Mouse (Mus musculus): Measurements from ENCODE around the gene Hist2h3b. TPM values are rescaled to one million over a fixed set of nuclear protein-coding genes. Genes with fewer than 3 reads are reported as not detected.

Hist2h3b gene
- total RNA-seq (2021), result 10 to 100 TPM; 36.6 to 38.6 TPM

- peak; percentile 82 to 83 for DNase-seq
- intact Hi-C loops (cut with DNase I), result no loop called here
Observed at GRCm38 (mm10) chr3:96268051-96268775, at the start of gene Hist2h3b. Gene Hist2h3b (plus strand): TSS chr3:96268654.

GRCm38 (mm10) chr3:96219191-96219641 lies 49.2 kb upstream of the Hist2h3b start:
- intact Hi-C loops (cut with DNase I), result loop anchor here (2.0 to 5.0 kb wide), 2 partner anchors 46 to 152 kb away; partner anchors contain the start of gene Sf3b4

GRCm38 (mm10) chr3:96219661-96220130 lies 48.8 kb upstream of the Hist2h3b start, which contains the start of the genes Bola1 and Hist2h2ab:
Gene Bola1 (minus strand): TSS chr3:96219709.
Gene Hist2h2ab (plus strand): TSS chr3:96219865.
- DNase-seq, result peak; percentile 72 to 88
- intact Hi-C loops (cut with DNase I), result loop anchor here (2.0 to 5.0 kb wide), 4 partner anchors 17 to 152 kb away; partner anchors contain the start of genes Hist2h4 and Sf3b4

More at GRCm38 (mm10) chr3:96219191-96219641, 49.2 kb upstream of the Hist2h3b start:
- DNase-seq, result peak; percentile 37 to 50

DNA sequence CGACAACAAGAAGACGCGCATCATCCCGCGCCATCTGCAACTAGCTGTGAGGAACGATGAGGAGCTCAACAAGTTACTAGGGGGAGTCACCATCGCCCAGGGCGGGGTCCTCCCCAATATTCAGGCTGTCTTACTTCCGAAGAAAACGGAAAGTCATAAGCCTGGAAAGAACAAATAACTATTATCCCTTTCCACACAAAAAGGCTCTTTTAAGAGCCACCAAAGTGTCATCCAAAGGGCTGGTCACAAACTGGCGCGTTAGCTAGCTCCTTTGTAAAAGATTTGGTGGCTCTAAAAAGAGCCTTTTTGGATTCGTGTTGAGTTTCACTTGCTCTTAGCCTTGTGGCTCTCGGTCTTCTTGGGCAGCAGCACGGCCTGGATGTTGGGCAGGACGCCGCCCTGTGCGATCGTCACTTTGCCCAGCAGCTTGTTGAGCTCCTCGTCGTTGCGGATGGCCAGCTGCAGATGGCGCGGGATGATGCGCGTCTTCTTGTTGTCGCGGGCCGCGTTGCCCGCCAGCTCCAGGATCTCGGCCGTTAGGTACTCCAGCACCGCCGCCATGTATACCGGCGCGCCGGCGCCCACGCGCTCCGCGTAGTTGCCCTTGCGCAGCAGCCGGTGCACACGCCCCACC lies 48.2 kb upstream of the Hist2h3b start:
- intact Hi-C loops (cut with DNase I), result loop anchor here (2.0 kb wide), 2 partner anchors 17 to 43 kb away; partner anchors contain the start of gene Hist2h4
- peak; percentile 42 to 87 for DNase-seq

DNA sequence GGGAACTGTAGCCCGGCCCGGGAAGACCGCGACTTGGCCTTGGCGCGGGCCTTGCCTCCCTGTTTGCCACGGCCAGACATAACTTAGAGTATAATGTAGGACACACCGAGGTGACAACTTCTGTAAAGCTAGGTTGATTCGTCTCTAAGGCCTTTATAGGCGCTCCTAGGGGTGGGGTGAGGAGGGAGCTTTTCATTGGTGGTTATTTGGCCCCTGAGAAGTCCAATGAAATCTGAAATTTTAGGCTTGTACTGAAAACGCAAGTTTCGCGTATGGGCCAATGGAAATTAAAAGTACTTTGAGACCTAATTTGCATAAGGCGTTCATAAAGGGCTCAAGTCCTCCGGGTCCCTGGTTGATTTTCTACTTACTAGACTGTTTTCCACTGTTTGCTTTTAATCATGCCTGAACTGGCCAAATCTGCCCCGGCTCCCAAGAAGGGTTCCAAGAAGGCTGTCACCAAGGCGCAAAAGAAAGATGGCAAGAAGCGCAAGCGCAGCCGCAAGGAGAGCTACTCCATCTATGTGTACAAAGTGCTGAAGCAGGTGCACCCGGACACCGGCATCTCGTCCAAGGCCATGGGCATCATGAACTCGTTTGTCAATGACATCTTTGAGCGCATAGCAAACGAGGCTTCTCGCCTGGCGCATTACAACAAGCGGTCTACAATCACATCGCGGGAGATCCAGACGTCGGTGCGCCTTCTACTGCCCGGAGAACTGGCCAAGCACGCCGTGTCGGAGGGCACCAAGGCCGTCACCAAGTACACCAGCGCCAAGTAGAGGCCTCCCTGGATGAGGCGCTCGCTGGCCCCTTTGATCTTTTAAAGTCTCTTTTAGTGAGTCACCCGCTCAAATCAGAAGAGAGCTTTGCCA lies 47.5 kb upstream of the Hist2h3b start, which contains the start of the genes Hist2h2ac and Hist2h2be:
Hist2h2ac (minus strand) TSS at position 116 of the 875 bp plus-strand sequence.
Hist2h2be (plus strand) TSS at position 355 of the 875 bp plus-strand sequence.
- peak; percentile 83 to 85 for DNase-seq
- intact Hi-C loops (cut with DNase I), result loop anchor here (2.0 kb wide), 2 partner anchors 16 to 42 kb away; partner anchors contain the start of gene Hist2h4

- intact Hi-C loops (cut with DNase I), result loop anchor here (2.0 kb wide), 2 partner anchors 15 to 41 kb away; partner anchors contain the start of gene Hist2h4
- DNase-seq, result peak in 1 of 2 experiments; percentile 33
Observed at GRCm38 (mm10) chr3:96221640-96222038, 46.8 kb upstream of the Hist2h3b start.

GRCm38 (mm10) chr3:96222774-96223173 lies 45.7 kb upstream of the Hist2h3b start:
- intact Hi-C loops (cut with DNase I), result no loop called here
- DNase-seq, result no peak

DNA sequence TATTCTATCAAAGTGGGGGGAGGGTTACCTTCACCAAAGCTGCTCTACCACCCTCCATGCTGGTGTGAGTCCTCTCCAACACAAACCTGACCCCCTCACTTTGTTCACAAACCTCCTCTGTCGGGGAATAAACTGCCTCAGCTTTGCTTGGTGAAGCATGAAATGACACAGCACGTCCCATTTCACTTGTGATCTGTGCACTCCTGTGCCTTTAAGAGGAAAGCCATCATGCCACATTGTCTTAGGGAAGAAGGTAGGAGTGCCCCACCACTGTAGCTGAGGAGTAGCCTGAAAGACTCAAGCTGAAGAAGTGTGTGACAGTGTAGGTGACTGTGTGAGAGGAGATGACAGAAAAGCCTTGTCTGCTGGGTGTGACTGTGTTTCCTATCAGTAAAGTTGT lies 43.0 kb upstream of the Hist2h3b start:
- intact Hi-C loops (cut with DNase I), result no loop called here
- DNase-seq, result no peak

- intact Hi-C loops (cut with DNase I), result no loop called here
- peak in 1 of 2 experiments; percentile 18 for DNase-seq
Observed at GRCm38 (mm10) chr3:96226695-96227648, 41.5 kb upstream of the Hist2h3b start.

- intact Hi-C loops (cut with DNase I), result no loop called here
- no peak for DNase-seq
Observed at GRCm38 (mm10) chr3:96228828-96229227, 39.6 kb upstream of the Hist2h3b start.

DNA sequence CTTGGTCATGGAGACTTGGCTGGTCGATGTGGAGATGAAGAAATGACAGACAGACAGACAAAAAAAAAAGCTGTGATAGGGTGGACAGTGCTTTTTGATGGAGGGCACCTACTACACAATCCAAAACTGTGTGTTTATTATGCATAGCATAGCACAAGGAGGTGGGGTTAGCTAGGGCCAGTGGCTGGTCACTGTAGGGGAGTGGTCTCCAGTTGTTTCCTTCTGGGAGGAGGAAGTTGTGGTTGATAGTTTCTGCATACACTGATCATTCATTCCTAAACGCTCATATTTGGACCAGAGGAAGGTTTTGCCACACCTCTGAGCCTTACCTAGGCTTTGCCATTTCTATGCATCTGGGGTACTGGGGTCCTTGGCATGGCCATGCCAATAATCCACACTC lies 38.0 kb upstream of the Hist2h3b start:
- no peak for DNase-seq
- intact Hi-C loops (cut with DNase I), result no loop called here

DNA sequence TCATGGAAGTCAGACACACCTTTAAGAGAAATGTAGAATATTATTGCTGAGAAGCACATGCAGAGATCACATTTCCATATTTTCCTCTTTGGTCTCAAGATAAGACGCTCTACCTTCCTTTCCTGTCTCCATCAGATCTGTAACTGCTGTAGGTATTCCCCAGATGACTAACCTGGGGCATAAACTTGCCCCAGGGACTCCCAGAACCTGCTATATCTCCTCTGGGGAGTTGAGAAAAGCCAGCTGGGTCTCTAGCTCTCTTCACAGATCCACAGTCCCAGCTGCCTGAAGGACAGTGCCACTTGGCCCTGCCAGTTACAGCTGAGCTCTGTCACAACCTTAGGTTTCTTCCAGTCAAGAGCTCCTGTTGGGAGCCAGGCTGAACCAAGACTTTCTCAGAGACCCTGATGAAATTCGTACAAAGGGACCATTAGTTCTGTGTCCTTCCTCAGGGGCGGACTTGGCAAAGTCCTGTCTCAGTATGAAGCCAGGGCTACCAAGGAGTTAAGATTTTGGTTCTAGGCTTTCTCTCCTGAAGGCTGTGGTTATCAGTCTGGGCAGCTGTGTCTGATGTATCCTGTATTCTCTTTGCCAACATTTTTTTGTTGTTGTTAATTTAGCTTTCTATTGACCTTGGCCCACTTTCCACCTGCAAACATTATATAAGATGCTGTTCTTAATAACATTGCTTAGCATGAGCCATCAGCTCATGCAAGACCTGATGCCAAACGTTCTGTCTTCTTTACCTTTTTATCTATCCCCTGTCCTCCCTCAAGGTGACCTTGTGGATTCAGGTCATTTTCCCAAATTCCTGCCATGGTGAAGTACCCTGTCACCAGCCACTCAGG lies 37.3 kb upstream of the Hist2h3b start:
- intact Hi-C loops (cut with DNase I), result no loop called here
- no peak for DNase-seq

DNA sequence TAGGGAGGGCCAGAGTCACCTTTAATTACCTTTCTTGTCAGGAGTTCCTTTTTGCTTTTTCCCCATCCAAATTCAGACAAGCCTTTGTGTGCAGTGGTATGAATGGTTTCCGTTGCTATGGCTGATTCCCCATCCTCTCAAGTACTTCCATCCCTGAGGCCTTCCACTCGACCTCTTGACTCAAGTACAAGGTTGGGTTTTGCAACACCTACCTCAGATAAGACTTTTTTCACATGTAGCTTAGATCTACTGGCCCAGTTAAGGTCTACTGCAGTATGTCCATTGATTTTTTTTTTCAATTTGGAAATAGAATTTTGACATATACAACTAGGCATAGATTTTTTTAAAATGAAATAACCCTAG lies 36.7 kb upstream of the Hist2h3b start:
- no peak for DNase-seq
- intact Hi-C loops (cut with DNase I), result no loop called here

DNA sequence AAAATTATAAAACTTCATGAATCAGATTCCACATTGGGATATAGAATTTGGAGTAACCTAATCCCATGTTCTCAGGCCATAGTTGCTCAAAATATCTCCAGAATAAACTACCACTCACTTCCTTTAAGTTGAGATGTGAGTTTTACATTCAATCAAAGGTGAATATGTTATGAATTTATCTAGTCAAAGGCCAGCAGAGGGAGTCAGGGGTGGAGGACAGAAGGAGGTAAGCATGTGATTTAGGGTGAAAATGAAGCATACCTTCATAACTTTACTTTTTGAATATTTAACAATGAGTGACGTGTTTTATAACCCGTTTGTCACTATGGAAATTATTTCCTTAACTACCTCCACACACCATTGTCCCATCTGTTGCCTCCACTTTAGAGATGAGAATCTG lies 33.5 kb upstream of the Hist2h3b start:
- no peak for DNase-seq
- intact Hi-C loops (cut with DNase I), result no loop called here

- DNase-seq, result no peak
- intact Hi-C loops (cut with DNase I), result loop anchor here (2.0 kb wide), 1 partner anchor 15 kb away; the partner anchor contains the start of genes Hist2h2ac and Hist2h2be
Observed at GRCm38 (mm10) chr3:96235836-96236235, 32.6 kb upstream of the Hist2h3b start.

GRCm38 (mm10) chr3:96236834-96237334 lies 31.6 kb upstream of the Hist2h3b start:
- intact Hi-C loops (cut with DNase I), result loop anchor here (2.0 kb wide), 1 partner anchor 16 kb away; the partner anchor contains the start of genes Hist2h2ac and Hist2h2be
- no peak for DNase-seq

- intact Hi-C loops (cut with DNase I), result loop anchor here (2.0 kb wide), 1 partner anchor 17 kb away; the partner anchor contains the start of genes Hist2h2ac and Hist2h2be
- no peak for DNase-seq
Observed at GRCm38 (mm10) chr3:96237335-96237903, 31.0 kb upstream of the Hist2h3b start.

Measured in heart, postnatal 36 days (tissue).